Mouse (Mus musculus) midbrain, embryonic 16.5 days (tissue): ENCODE results near the gene Med24. TPM values are rescaled to one million over a fixed set of nuclear protein-coding genes. Genes with fewer than 3 reads are reported as not detected.
A peak's percentile ranks its signal among the peaks of the same experiment; 100 is the strongest.

Experiments
- ATAC-seq: fragments of 200-750 bp; cut with Nextera tagmentation; 2 replicates; pipeline ENCODE4 v1.8.0; 2017; ENCODE audit warnings: moderate TSS enrichment
- H3K27ac ChIP-seq: fragments of 300-500 bp; sonication (generic); 2 replicates; pipeline ENCODE4 v1.5.1; 2014; ENCODE audit warnings: mild to moderate bottlenecking, low read length, mixed read lengths
- H3K27me3 ChIP-seq: fragments of 300-500 bp; sonication (generic); 2 replicates; pipeline ENCODE4 v1.6.1; 2014; ENCODE audit warnings: low read depth, low read length, mixed read lengths; ENCODE audit not compliant: control insufficient read depth, insufficient read depth
- H3K36me3 ChIP-seq: fragments of 300-500 bp; sonication (generic); 2 replicates; pipeline ENCODE4 v1.6.1; 2014; ENCODE audit warnings: mild to moderate bottlenecking, low read length, moderate library complexity, mixed read lengths; ENCODE audit not compliant: control insufficient read depth, insufficient read depth
- H3K4me1 ChIP-seq: fragments of 300-500 bp; sonication (generic); 2 replicates; pipeline ENCODE4 v1.6.1; 2014; ENCODE audit warnings: mild to moderate bottlenecking, low read length, mixed read lengths; ENCODE audit not compliant: control insufficient read depth, insufficient read depth
- H3K4me2 ChIP-seq: fragments of 300-500 bp; sonication (generic); 2 replicates; pipeline ENCODE4 v1.6.1; 2014; ENCODE audit warnings: mild to moderate bottlenecking, low read length, mixed read lengths
- H3K4me3 ChIP-seq: fragments of 300-500 bp; sonication (generic); 2 replicates; pipeline ENCODE4 v1.5.1; 2014; ENCODE audit warnings: low read depth, mild to moderate bottlenecking, low read length, moderate library complexity, mixed read lengths
- H3K9ac ChIP-seq: fragments of 300-500 bp; sonication (generic); 2 replicates; pipeline ENCODE4 v1.6.1; 2014; ENCODE audit warnings: low read depth, low read length, mixed read lengths
- H3K9me3 ChIP-seq: fragments of 300-500 bp; sonication (generic); replicated peaks from 2 replicates; pipeline ENCODE4 v1.6.1; 2014; ENCODE audit warnings: mild to moderate bottlenecking, low read length, mixed read lengths; ENCODE audit not compliant: control insufficient read depth, poor library complexity, severe bottlenecking
- WGBS: fragments of 180-500 bp; shearing (Covaris S2); extraction: QIAGEN DNeasy Blood & Tissue Kit; methylation state at CpG from one replicate; pipeline ENCODE4 v1.1.7; 2014; 5-methylcytosine and 5-hydroxymethylcytosine counted together
- polyA plus RNA-seq: library from polyadenylated mRNA; unstranded; fragments of >200 nt; fragmentation: Nextera tagmentation; extraction: Ambion mirVana; gene quantifications from 2 replicates; pipeline ENCODE4 v1.2.1, GENCODE M21; 2015

The Med24 gene
- polyA plus RNA-seq, 1 experiment from 2014 or later: 75.1 TPM

DNA sequence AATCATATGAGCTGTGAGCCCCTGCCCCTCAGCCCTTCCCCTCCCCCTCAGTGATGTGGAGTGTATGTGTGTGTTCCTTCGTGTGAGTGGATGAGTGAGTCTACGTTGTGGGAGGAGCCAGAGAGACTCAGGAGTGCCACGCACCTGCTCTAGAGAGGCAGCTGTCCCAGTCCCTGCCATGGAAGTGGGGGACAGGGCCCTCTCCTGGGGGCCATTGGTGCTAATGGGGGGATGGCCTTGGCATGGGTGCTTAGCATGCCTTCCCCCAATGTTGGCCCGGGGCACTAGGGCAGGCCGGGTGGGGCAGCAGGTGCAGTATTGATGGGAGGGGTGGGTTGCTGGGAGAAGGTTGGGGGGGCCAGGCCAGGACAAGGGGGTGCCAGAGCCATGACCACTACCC lies 37.6 kb upstream of the Med24 start:
- ATAC-seq: 0 out of 2 replicates have a peak, but pooled peaks have one; percentile 15
- peak overlapping the region; percentile 30; the same call in 1 of the 2 replicates for H3K9ac ChIP-seq
- no peak overlapping the region for H3K4me3 ChIP-seq
- H3K9me3 ChIP-seq: no peaks in the 10 kb centered on the region
- no peaks in the 10 kb centered on the region for H3K27me3 ChIP-seq
- H3K36me3 ChIP-seq: peaks cover 45% of the 10 kb centered on the region
- H3K4me1 ChIP-seq: peaks cover 35% of the 10 kb centered on the region
- no peak overlapping the region for H3K4me2 ChIP-seq
- WGBS: 37% methylated on average over 5 of the region's 5 CpGs
- H3K27ac ChIP-seq: peak overlapping the region; percentile 47; the same call in 1 of the 2 replicates

DNA sequence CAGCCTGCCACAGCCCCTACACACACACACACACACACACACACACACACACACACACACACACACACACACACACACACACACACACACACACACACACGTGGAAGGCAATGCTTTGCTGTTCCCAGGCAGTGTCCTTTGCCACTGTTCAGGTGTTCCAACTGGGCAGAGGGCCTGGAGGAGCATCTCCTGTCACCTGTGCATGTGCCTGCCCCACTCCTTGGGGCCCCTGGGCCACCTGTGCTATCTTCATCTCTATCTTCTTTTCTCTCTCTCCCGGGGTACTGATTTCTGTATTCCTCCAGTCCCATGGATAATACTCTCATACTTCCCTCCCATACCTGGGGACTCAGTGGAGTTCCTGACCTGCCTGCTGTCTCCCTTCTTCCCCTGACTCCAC lies 37.1 kb upstream of the Med24 start:
- Histone ChIP-seq H3K9ac (no peak overlapping the region; the same call in 1 of the 2 replicates), H3K4me1 (peaks cover 35% of the 10 kb centered on the region), H3K9me3 (no peaks in the 10 kb centered on the region), H3K36me3 (peaks cover 50% of the 10 kb centered on the region), H3K27ac (peak overlapping the region; percentile 47; the same call in 1 of the 2 replicates), H3K4me2 (no peak overlapping the region), H3K27me3 (no peaks in the 10 kb centered on the region), H3K4me3 (no peak overlapping the region)
- ATAC-seq: no peak
- 26% methylated on average over 2 of the region's 2 CpGs for WGBS

DNA sequence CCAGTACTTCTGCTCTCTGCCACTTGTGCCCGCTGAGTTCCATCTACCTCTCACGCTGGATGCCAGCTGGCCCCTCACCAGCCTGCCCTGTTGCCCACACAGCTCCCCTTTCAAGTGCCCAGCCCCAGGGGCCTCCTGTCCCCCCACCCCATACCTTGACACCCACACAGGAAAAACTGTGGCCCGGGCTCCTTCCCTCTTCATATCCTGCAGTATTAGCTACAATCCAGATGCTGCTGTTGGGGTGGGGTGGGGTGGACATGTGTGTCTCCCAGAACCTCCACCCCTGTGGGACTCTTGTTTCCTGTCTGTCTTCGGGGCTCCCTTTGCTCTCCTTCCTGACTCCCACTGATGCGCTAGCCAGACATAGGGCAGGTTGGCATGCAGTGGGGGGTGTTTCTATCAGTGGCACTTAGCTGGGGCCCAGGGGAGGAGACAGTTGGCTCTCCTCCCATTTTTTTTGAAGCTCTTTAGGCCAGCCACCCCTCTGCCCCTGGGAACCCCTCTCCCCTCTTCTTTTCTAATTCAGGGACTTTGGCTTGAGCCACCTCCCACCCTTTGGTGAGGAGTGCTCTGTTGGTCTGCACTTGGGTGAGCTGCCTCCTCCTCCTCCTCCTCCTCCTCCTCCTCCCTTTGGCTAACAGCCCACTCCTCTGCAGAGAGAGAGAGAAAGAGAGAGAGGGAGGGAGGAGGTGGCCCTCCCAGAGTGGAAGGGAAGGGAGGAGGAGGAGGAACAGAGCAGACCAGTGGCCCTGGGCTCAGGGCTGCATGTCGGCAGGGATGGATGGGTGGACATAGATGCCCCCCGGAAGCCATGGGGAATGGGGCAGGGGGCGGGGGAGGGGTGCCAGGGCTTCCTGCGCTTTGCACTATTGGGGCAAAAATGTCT lies 36.4 kb upstream of the Med24 start:
- Histone ChIP-seq H3K4me2 (no peak overlapping the region), H3K27me3 (no peaks in the 10 kb centered on the region), H3K9me3 (no peaks in the 10 kb centered on the region), H3K36me3 (peaks cover 50% of the 10 kb centered on the region), H3K27ac (peak overlapping the region; percentile 49), H3K4me1 (peaks cover 35% of the 10 kb centered on the region), H3K9ac (peak overlapping the region; percentile 20; the same call in 1 of the 2 replicates), H3K4me3 (no peak overlapping the region)
- 33% methylated on average over 7 of the region's 9 CpGs for WGBS
- ATAC-seq: no peak

DNA sequence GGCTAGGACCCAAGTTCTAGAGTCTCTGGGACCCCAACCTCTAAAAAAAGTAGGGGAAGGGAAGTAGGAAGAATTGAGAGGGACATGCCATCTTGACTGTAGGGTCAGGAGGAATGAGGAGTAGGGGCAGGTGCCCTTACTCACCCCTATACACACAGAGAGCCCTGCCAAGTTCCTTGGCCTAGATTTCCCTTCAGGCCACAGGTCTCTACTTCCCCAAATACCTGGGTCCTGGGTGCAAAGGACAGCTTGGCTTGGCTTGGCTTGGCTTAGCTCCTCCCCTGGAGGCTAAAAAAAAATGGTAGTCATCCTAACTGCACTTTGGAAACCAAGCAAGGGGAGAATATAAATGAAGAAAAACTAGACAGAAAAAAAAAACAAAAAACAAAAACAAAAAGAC lies 35.5 kb upstream of the Med24 start:
- peaks cover 35% of the 10 kb centered on the region for H3K4me1 ChIP-seq
- H3K27me3 ChIP-seq: no peaks in the 10 kb centered on the region
- no peak for ATAC-seq
- no peak overlapping the region for H3K9ac ChIP-seq
- no peak overlapping the region for H3K4me2 ChIP-seq
- peaks cover 53% of the 10 kb centered on the region for H3K36me3 ChIP-seq
- H3K9me3 ChIP-seq: no peaks in the 10 kb centered on the region
- H3K4me3 ChIP-seq: no peak overlapping the region
- no peak overlapping the region; the same call in 1 of the 2 replicates for H3K27ac ChIP-seq

DNA sequence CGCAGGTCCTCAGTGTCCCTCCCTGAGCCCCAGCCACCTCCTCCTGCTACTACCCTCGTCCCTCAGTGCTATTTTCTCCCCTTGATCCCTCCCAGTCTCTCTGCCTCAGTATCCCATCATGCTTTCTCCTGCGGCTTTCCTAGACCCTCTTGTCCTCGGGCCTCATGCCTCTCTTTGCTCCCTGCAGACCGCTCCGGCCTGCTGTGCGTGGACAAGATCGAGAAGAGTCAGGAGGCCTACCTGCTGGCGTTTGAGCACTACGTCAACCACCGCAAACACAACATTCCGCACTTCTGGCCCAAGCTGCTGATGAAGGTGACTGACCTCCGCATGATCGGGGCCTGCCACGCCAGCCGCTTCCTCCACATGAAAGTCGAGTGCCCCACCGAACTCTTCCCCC lies 34.9 kb upstream of the Med24 start:
- Histone ChIP-seq H3K27ac (no peak overlapping the region; the same call in 1 of the 2 replicates), H3K9me3 (no peaks in the 10 kb centered on the region), H3K36me3 (peaks cover 48% of the 10 kb centered on the region)

DNA sequence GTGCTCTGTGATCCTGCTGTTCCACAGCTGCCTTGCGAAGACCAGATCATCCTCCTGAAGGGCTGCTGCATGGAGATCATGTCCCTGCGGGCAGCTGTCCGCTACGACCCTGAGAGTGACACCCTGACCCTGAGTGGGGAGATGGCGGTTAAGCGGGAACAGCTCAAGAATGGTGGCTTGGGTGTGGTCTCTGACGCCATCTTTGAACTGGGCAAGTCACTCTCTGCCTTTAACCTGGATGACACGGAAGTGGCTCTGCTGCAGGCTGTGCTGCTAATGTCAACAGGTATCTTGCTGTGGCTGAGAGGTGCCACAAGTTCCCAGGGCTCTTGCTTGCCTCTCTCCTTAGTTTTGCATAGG lies 34.2 kb upstream of the Med24 start:
- 86% methylated on average over 8 of the region's 8 CpGs for WGBS
- ATAC-seq: no peak
- Histone ChIP-seq H3K27me3 (no peaks in the 10 kb centered on the region), H3K4me1 (peaks cover 31% of the 10 kb centered on the region), H3K4me2 (no peak overlapping the region), H3K27ac (no peak overlapping the region), H3K36me3 (peaks cover 43% of the 10 kb centered on the region), H3K9ac (no peak overlapping the region), H3K4me3 (no peak overlapping the region), H3K9me3 (no peaks in the 10 kb centered on the region)

More for the DNA sequence above, 34.9 kb upstream of the Med24 start:
- WGBS: 82% methylated on average over 18 of the region's 18 CpGs
- Histone ChIP-seq H3K9ac (no peak overlapping the region), H3K4me1 (peaks cover 35% of the 10 kb centered on the region), H3K27me3 (no peaks in the 10 kb centered on the region), H3K4me2 (no peak overlapping the region), H3K4me3 (no peak overlapping the region)
- ATAC-seq: no peak

DNA sequence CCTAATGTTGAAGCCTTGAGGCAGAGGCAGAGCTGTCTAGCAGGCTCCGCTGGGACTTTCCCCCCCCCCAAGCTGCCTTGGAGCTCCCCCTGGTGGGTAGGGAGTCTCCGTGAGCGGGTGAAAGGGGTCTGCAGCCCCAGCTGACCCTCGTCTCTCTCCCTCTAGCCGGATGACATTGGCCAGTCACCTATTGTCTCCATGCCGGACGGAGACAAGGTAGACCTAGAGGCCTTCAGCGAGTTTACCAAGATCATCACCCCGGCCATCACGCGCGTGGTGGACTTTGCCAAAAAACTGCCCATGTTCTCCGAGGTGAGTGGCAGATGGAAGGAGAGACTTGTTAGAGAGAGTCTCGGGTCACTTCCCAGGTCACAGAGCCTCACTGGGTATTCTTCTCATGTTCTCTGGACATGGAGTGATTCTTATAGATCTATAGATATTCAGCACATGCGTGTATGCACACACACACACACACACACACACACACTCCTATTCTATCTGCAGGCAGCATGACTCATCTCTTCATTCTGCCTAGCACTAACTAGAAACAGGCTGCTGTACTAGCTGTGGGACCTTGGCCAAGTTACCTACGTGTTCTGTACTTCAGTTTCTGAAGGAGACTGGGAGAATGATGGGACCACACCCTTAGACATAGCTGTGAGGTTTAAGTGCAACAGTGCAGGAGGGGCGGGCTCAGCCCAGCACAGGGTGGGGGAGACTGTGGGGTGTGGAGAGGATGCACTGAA lies 33.7 kb upstream of the Med24 start:
- peaks cover 26% of the 10 kb centered on the region for H3K4me1 ChIP-seq
- no peak overlapping the region for H3K4me2 ChIP-seq
- H3K27me3 ChIP-seq: no peaks in the 10 kb centered on the region
- no peak overlapping the region for H3K27ac ChIP-seq
- H3K9me3 ChIP-seq: no peaks in the 10 kb centered on the region
- no peak for ATAC-seq
- peaks cover 39% of the 10 kb centered on the region for H3K36me3 ChIP-seq
- 69% methylated on average over 17 of the region's 17 CpGs for WGBS
- no peak overlapping the region for H3K9ac ChIP-seq
- H3K4me3 ChIP-seq: no peak overlapping the region

DNA sequence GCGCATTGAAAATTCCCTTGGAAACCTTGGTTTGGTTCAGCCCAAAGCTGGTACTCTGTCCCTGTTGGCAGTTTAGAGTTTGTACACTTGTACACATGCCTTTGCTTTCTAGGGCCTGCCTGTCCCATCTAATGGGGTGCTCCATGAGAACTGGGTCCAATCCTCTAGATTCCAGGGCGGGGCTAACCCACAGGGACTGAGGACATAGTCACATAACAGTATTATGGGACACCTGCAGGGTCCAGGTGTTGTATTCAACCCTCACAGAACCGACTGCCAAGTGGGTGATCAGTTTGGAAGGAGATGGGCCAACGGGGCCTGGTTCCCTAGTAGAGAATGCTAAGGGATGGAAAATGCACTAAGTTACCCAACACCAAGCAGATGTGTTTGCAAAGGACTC lies 32.7 kb upstream of the Med24 start:
- Histone ChIP-seq H3K27ac (no peak overlapping the region), H3K36me3 (peaks cover 47% of the 10 kb centered on the region), H3K9me3 (no peaks in the 10 kb centered on the region), H3K4me1 (peaks cover 17% of the 10 kb centered on the region), H3K27me3 (no peaks in the 10 kb centered on the region), H3K9ac (no peak overlapping the region), H3K4me3 (no peak overlapping the region), H3K4me2 (no peak overlapping the region)
- no peak for ATAC-seq
- WGBS: 92% methylated on average over 4 of the region's 4 CpGs

DNA sequence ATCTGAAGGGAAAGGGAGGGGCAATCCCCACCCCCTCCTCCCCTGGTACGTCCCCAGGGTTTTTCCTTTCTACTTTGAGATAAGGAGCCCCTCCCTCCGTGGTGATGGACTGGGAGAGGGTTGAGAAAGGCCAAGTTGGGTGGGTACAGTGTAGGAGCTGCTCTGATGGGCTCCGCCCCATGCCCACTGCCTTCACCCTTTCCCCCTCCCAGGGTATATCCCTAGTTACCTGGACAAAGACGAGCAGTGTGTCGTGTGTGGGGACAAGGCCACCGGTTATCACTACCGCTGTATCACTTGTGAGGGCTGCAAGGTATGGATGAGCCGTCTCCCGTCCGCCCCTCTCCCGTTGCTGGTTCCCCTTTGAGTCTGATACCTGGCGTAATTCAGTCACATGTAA lies 27.5 kb upstream of the Med24 start:
- no peak overlapping the region for H3K4me3 ChIP-seq
- no peak overlapping the region for H3K4me2 ChIP-seq
- ATAC-seq: no peak
- H3K4me1 ChIP-seq: peaks cover 31% of the 10 kb centered on the region
- no peaks in the 10 kb centered on the region for H3K9me3 ChIP-seq
- H3K36me3 ChIP-seq: peaks cover 40% of the 10 kb centered on the region
- 92% methylated on average over 12 of the region's 12 CpGs for WGBS
- no peak overlapping the region for H3K9ac ChIP-seq
- no peak overlapping the region for H3K27ac ChIP-seq
- H3K27me3 ChIP-seq: no peaks in the 10 kb centered on the region
